Mouse (Mus musculus) liver, postnatal 0 days (tissue): ENCODE data around the gene Slfnl1. TPM values are rescaled to one million over a fixed set of nuclear protein-coding genes. Genes with fewer than 3 reads are reported as not detected.
A peak's percentile ranks its signal among the peaks of the same experiment; 100 is the strongest.

Source experiments
- ATAC-seq: fragments of 200-750 bp; cut with Nextera tagmentation; 2 replicates; pipeline ENCODE4 v1.8.0; 2017; ENCODE audit warnings: mild to moderate bottlenecking, moderate library complexity
- DNase-seq: peaks from one replicate; pipeline ENCODE4 v3.0.0-alpha.2; 2016
- H3K27ac ChIP-seq: fragments of 300-500 bp; sonication (generic); 2 replicates; pipeline ENCODE4 v1.5.1; 2014; ENCODE audit warnings: antibody characterized with exemption, moderate library complexity, mild to moderate bottlenecking, low read depth
- H3K27me3 ChIP-seq: fragments of 300-500 bp; sonication (generic); 2 replicates; pipeline ENCODE4 v1.6.1; 2014; ENCODE audit warnings: low read length, control low read depth, mixed read lengths; ENCODE audit not compliant: insufficient read depth
- H3K36me3 ChIP-seq: fragments of 300-500 bp; sonication (generic); replicated peaks from 2 replicates; pipeline ENCODE4 v1.6.1; 2014; ENCODE audit warnings: mild to moderate bottlenecking, control low read depth, low read length, moderate library complexity, mixed read lengths; ENCODE audit not compliant: insufficient read depth
- H3K4me1 ChIP-seq: fragments of 300-500 bp; sonication (generic); 2 replicates; pipeline ENCODE4 v1.6.1; 2014; ENCODE audit warnings: antibody characterized with exemption, mild to moderate bottlenecking, control low read depth; ENCODE audit not compliant: insufficient read depth
- H3K4me2 ChIP-seq: fragments of 300-500 bp; sonication (generic); 2 replicates; pipeline ENCODE4 v1.6.1; 2014; ENCODE audit warnings: low read depth, mild to moderate bottlenecking, low read length, moderate library complexity, mixed read lengths
- H3K4me3 ChIP-seq: fragments of 300-500 bp; sonication (generic); 2 replicates; pipeline ENCODE4 v1.5.1; 2014; ENCODE audit warnings: low read depth, low read length
- H3K9ac ChIP-seq: fragments of 300-500 bp; sonication (generic); replicated peaks from 2 replicates; pipeline ENCODE4 v1.6.1; 2014; ENCODE audit warnings: mild to moderate bottlenecking, moderate library complexity
- H3K9me3 ChIP-seq: fragments of 300-500 bp; sonication (generic); 2 replicates; pipeline ENCODE4 v1.6.1; 2016; ENCODE audit warnings: mild to moderate bottlenecking, control low read depth, low read length, mixed read lengths
- CTCF ChIP-seq: sonication (generic); IDR thresholded peaks from 2 replicates; pipeline ENCODE4 v1.5.1; 2016; ENCODE audit warnings: antibody characterized with exemption, low read depth
- EP300 ChIP-seq: IDR thresholded peaks from 2 replicates; pipeline ENCODE4 v1.6.1; 2016; ENCODE audit warnings: antibody characterized with exemption, low read depth, mild to moderate bottlenecking
- WGBS: fragments of 180-500 bp; shearing (Covaris S2); extraction: QIAGEN DNeasy Blood & Tissue Kit; methylation state at CpG from one replicate; pipeline ENCODE4 v1.1.7; 2014; ENCODE audit not compliant: insufficient replicate concordance; 5-methylcytosine and 5-hydroxymethylcytosine counted together
- polyA plus RNA-seq: library from polyadenylated mRNA; unstranded; fragments of >200 nt; fragmentation: Nextera tagmentation; extraction: Ambion mirVana; gene quantifications from 2 replicates; pipeline ENCODE4 v1.2.1, GENCODE M21; 2015

Slfnl1 gene
- polyA plus RNA-seq, 1 experiment from 2014 or later, result not detected

DNA sequence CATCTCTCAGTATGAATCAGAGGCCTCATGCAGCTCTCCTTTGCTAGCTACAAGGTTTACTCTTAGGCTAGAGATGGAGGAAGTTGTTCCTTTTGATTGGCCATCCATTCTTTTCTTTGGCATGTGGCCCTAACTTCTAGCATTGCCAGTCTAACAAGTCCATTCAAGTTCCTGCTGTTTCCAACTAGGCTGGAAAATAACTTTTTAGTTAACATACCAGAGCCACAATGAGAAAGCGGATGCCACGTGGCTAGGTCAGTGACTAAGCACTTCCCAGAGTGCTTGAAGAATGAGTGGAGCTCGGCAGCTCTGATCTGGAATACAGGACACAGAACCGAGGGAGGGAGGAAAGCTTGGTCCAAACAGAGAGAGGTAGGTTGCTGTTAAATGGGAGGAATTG, 14.7 kb upstream of the Slfnl1 start:
- no peak for ATAC-seq
- Histone ChIP-seq H3K4me3 (no peak overlapping the region), H3K36me3 (peaks cover 36% of the 10 kb centered on the region), H3K27me3 (no peaks in the 10 kb centered on the region), H3K4me2 (no peak overlapping the region), H3K27ac (no peak overlapping the region), H3K4me1 (no peaks in the 10 kb centered on the region), H3K9me3 (no peaks in the 10 kb centered on the region), H3K9ac (no peak overlapping the region)
- TF ChIP-seq EP300, result no peak
- TF ChIP-seq CTCF, result no peak
- 78% methylated on average over 4 of the region's 4 CpGs for WGBS
- DNase-seq, result no peak

- Histone ChIP-seq H3K4me2 (no peak overlapping the region), H3K36me3 (peaks cover 48% of the 10 kb centered on the region), H3K9ac (no peak overlapping the region), H3K9me3 (no peaks in the 10 kb centered on the region), H3K4me3 (no peak overlapping the region), H3K27me3 (no peaks in the 10 kb centered on the region), H3K27ac (no peak overlapping the region), H3K4me1 (no peaks in the 10 kb centered on the region)
- no peak for ATAC-seq
- no peak for DNase-seq
- TF ChIP-seq EP300 (no peak), CTCF (no peak)
- 76% methylated on average over 5 of the region's 5 CpGs for WGBS
Observed at GRCm38 (mm10) chr4:120521761-120522160, 10.3 kb upstream of the Slfnl1 start.

GRCm38 (mm10) chr4:120522351-120522750, 9.7 kb upstream of the Slfnl1 start:
- no peak overlapping the region for H3K4me2 ChIP-seq
- WGBS, result 75% methylated on average over 4 of the region's 4 CpGs
- H3K27ac ChIP-seq, result no peak overlapping the region
- H3K9me3 ChIP-seq, result no peaks in the 10 kb centered on the region
- no peaks in the 10 kb centered on the region for H3K27me3 ChIP-seq
- TF ChIP-seq EP300 (no peak), CTCF (no peak)
- no peaks in the 10 kb centered on the region for H3K4me1 ChIP-seq
- peaks cover 45% of the 10 kb centered on the region for H3K36me3 ChIP-seq
- DNase-seq (no peak), ATAC-seq (no peak)
- no peak overlapping the region for H3K4me3 ChIP-seq
- no peak overlapping the region for H3K9ac ChIP-seq

DNA sequence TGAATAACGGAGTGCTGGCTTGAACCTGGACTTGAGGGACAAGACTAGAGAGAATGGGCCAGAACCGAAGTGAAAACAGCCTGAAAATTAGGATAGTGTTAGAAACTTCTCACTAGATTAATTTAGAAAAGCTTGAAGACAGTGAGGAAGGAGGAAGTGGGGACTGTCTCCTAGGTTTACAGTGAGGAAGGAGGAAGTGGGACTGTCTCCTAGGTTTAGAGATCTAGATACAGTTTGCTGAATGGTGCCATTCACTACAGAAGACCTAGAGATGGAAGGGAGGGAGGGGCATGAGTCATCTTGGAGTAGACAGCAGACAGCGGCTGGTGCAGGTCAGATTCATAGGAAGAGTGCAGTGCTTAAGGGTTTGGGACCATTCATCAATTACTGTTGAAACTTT, 8.9 kb upstream of the Slfnl1 start:
- WGBS, result 75% methylated on average over 3 of the region's 3 CpGs
- Histone ChIP-seq H3K4me1 (no peaks in the 10 kb centered on the region), H3K4me3 (no peak overlapping the region), H3K9ac (no peak overlapping the region), H3K9me3 (no peaks in the 10 kb centered on the region), H3K27me3 (no peaks in the 10 kb centered on the region), H3K36me3 (peaks cover 44% of the 10 kb centered on the region), H3K4me2 (no peak overlapping the region), H3K27ac (no peak overlapping the region)
- no peak for DNase-seq
- no peak for ATAC-seq
- TF ChIP-seq EP300 (no peak), CTCF (no peak)

DNA sequence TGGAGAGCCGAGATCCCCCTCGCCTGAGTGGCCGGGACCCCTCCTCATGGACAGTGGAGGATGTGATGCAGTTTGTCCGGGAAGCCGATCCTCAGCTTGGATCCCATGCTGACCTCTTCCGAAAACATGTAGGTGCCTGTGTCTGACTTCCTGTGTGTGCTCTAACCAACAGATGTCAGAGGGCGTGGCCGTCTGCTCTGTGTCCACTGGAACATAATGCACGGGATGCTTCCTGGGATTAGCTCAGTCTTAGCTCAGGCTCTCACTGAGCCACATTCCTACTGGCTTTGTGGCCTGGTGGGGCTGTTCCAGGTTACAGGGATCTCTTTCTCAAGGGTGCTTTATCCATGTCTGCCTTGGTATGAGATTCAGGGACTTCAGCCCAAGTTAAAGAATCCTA, 3.9 kb upstream of the Slfnl1 start:
- H3K27ac ChIP-seq, result no peak overlapping the region
- H3K4me3 ChIP-seq, result no peak overlapping the region
- H3K36me3 ChIP-seq, result peaks cover 46% of the 10 kb centered on the region
- TF ChIP-seq EP300, result no peak
- no peak for TF ChIP-seq CTCF
- DNase-seq (no peak), ATAC-seq (no peak)
- H3K9ac ChIP-seq, result no peak overlapping the region
- H3K4me1 ChIP-seq, result no peaks in the 10 kb centered on the region
- H3K9me3 ChIP-seq, result no peaks in the 10 kb centered on the region
- no peaks in the 10 kb centered on the region for H3K27me3 ChIP-seq
- no peak overlapping the region for H3K4me2 ChIP-seq
- 84% methylated on average over 9 of the region's 9 CpGs for WGBS

DNA sequence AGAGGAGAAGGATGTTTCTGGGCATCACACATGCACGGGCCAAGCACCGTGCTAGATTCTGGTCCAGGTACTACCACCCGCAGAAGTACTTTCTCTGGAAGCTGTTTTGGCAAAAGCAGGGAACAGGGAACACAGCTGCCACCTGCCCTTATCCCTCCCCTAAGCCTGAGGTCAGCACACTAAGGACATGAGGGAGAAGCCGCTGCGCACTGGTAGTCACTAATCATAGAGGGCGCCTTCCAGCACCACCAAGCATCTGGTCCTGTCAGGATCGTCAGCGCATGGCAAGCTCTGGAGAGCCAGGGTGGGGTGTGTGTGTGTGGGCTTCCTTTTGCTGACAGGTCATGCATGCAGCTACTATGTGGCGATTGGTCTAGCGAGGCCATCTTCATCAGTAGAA, 6.6 kb downstream of the Slfnl1 start:
- DNase-seq, result no peak
- no peak for TF ChIP-seq CTCF
- TF ChIP-seq EP300, result no peak
- no peaks in the 10 kb centered on the region for H3K4me1 ChIP-seq
- H3K9me3 ChIP-seq, result no peaks in the 10 kb centered on the region
- H3K9ac ChIP-seq, result no peak overlapping the region
- H3K4me2 ChIP-seq, result no peak overlapping the region
- no peak overlapping the region for H3K4me3 ChIP-seq
- 0 out of 2 replicates have a peak, but pooled peaks have one; percentile 13 for ATAC-seq
- WGBS, result 94% methylated on average over 10 of the region's 10 CpGs
- peaks cover 31% of the 10 kb centered on the region for H3K36me3 ChIP-seq
- H3K27ac ChIP-seq, result no peak overlapping the region
- H3K27me3 ChIP-seq, result no peaks in the 10 kb centered on the region

DNA sequence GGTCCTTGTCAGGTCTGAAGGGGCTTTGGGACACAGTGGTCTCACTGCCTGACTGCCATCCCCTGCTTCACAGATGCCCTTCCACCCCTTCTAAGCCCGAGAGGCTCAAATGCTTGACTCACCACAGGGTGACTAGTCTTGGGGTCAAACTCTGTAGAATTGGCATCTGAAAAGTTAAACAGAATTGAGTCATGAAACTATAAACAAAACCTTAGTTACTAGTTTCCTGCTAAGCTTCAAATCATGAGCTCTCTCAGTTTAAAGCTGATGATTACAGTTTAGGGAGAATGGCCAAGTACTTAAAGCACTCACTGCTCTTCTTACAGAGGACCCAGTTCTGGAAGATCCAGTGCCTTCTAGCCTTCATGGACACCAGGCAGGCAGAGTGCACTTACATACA, 12.9 kb downstream of the Slfnl1 start:
- 73% methylated on average over 1 of the region's 1 CpGs for WGBS
- Histone ChIP-seq H3K27me3 (no peaks in the 10 kb centered on the region), H3K9ac (no peak overlapping the region), H3K4me2 (no peak overlapping the region), H3K27ac (no peak overlapping the region), H3K36me3 (peaks cover 66% of the 10 kb centered on the region), H3K4me1 (no peaks in the 10 kb centered on the region), H3K9me3 (no peaks in the 10 kb centered on the region), H3K4me3 (no peak overlapping the region)
- DNase-seq, result no peak
- ATAC-seq, result no peak
- no peak for TF ChIP-seq EP300
- TF ChIP-seq CTCF, result no peak
